Mouse (Mus musculus) intestine, embryonic 14.5 days (tissue): ENCODE measurements around the gene Vat1. TPM values are rescaled to one million over a fixed set of nuclear protein-coding genes. Genes with fewer than 3 reads are reported as not detected.
"Not testable (repeated sequence)": the region's sequence is repeated elsewhere in the genome, so short reads cannot be mapped to it uniquely, and the experiment has no call there.

Experiments
- ATAC-seq: fragments of 200-750 bp; cut with Nextera tagmentation; replicated peaks from 2 replicates; pipeline ENCODE4 v1.8.0; 2017; ENCODE audit warnings: low read depth, moderate number of reproducible peaks, moderate TSS enrichment, moderate library complexity; ENCODE audit not compliant: low FRiP score, low TSS enrichment
- DNase-seq: peaks from one replicate; pipeline ENCODE4 v3.0.0-alpha.2; 2018; ENCODE audit warnings: low spot score
- H3K27ac ChIP-seq: fragments of 300-500 bp; sonication (generic); 2 replicates; pipeline ENCODE4 v1.5.1; 2014; ENCODE audit warnings: low read depth, mild to moderate bottlenecking, control low read depth
- H3K27me3 ChIP-seq: fragments of 300-500 bp; sonication (generic); replicated peaks from 2 replicates; pipeline ENCODE4 v1.6.1; 2014; ENCODE audit warnings: low read length, control low read depth; ENCODE audit not compliant: control insufficient read depth, insufficient read depth
- H3K36me3 ChIP-seq: fragments of 300-500 bp; sonication (generic); 2 replicates; pipeline ENCODE4 v1.6.1; 2014; ENCODE audit warnings: low read length, control low read depth; ENCODE audit not compliant: control insufficient read depth, insufficient read depth
- H3K4me1 ChIP-seq: fragments of 300-500 bp; sonication (generic); replicated peaks from 2 replicates; pipeline ENCODE4 v1.6.1; 2014; ENCODE audit warnings: low read length, control low read depth, mixed read lengths; ENCODE audit not compliant: control insufficient read depth, insufficient read depth
- H3K4me2 ChIP-seq: fragments of 300-500 bp; sonication (generic); 2 replicates; pipeline ENCODE4 v1.6.1; 2014; ENCODE audit warnings: low read length
- H3K4me3 ChIP-seq: fragments of 300-500 bp; sonication (generic); 2 replicates; pipeline ENCODE4 v1.5.1; 2014; ENCODE audit warnings: low read depth, low read length, control low read depth, mixed read lengths
- H3K9ac ChIP-seq: fragments of 300-500 bp; sonication (generic); 2 replicates; pipeline ENCODE4 v1.6.1; 2014; ENCODE audit warnings: mild to moderate bottlenecking, low read length
- H3K9me3 ChIP-seq: fragments of 300-500 bp; sonication (generic); 2 replicates; pipeline ENCODE4 v1.6.1; 2016; ENCODE audit warnings: low read length, control low read depth; ENCODE audit not compliant: control insufficient read depth
- WGBS: fragments of 180-500 bp; shearing (Covaris S2); extraction: QIAGEN DNeasy Blood & Tissue Kit; methylation state at CpG from one replicate; pipeline ENCODE4 v1.1.7; 2014; 5-methylcytosine and 5-hydroxymethylcytosine counted together
- polyA plus RNA-seq: library from polyadenylated mRNA; unstranded; fragments of >200 nt; fragmentation: Nextera tagmentation; extraction: Ambion mirVana; gene quantifications from 2 replicates; pipeline ENCODE4 v1.2.1, GENCODE M21; 2014

Vat1 gene
- polyA plus RNA-seq, 1 experiment from 2014 or later: 60.0 TPM

- Histone ChIP-seq H3K4me2 (no peak overlapping the region), H3K36me3 (no peaks in the 10 kb centered on the region), H3K27me3 (no peaks in the 10 kb centered on the region), H3K9me3 (no peaks in the 10 kb centered on the region), H3K4me1 (peaks cover 5% of the 10 kb centered on the region; the same call in 1 of the 2 replicates), H3K4me3 (no peak overlapping the region), H3K27ac (no peak overlapping the region; the same call in 1 of the 2 replicates), H3K9ac (no peak overlapping the region)
- ATAC-seq (no peak), DNase-seq (no peak)
- 13% methylated on average over 6 of the region's 6 CpGs for WGBS
These were observed 14.9 kb upstream of the Vat1 start for GRCm38 (mm10) chr11:101480912-101481311.

GRCm38 (mm10) chr11:101479171-101479635, 13.2 kb upstream of the Vat1 start:
- no peak overlapping the region for H3K9ac ChIP-seq
- H3K9me3 ChIP-seq: no peaks in the 10 kb centered on the region
- H3K4me1 ChIP-seq: peaks cover 5% of the 10 kb centered on the region; the same call in 1 of the 2 replicates
- peak overlapping the region; percentile 18 for H3K4me2 ChIP-seq
- H3K27me3 ChIP-seq: no peaks in the 10 kb centered on the region
- no peak for DNase-seq
- H3K4me3 ChIP-seq: no peak overlapping the region
- ATAC-seq: no peak
- no peak overlapping the region for H3K27ac ChIP-seq
- 14% methylated on average over 18 of the region's 18 CpGs for WGBS
- no peaks in the 10 kb centered on the region for H3K36me3 ChIP-seq

GRCm38 (mm10) chr11:101477552-101478211, 11.7 kb upstream of the Vat1 start:
- Histone ChIP-seq H3K4me3 (no peak overlapping the region), H3K4me2 (no peak overlapping the region), H3K4me1 (peaks cover 5% of the 10 kb centered on the region; the same call in 1 of the 2 replicates), H3K27me3 (no peaks in the 10 kb centered on the region), H3K36me3 (no peaks in the 10 kb centered on the region), H3K27ac (no peak overlapping the region), H3K9ac (no peak overlapping the region), H3K9me3 (no peaks in the 10 kb centered on the region)
- DNase-seq (no peak), ATAC-seq (0 out of 2 replicates have a peak, but pooled peaks have one; percentile 26)
- WGBS: 67% methylated on average over 10 of the region's 10 CpGs

- H3K27ac ChIP-seq: no peak overlapping the region
These were observed 11.1 kb upstream of the Vat1 start for GRCm38 (mm10) chr11:101477194-101477551.

GRCm38 (mm10) chr11:101476361-101476760, 10.3 kb upstream of the Vat1 start:
- 86% methylated on average over 4 of the region's 4 CpGs for WGBS
- H3K27me3 ChIP-seq, ATAC-seq, H3K4me1 ChIP-seq, H3K9me3 ChIP-seq, H3K9ac ChIP-seq, H3K4me3 ChIP-seq, H3K36me3 ChIP-seq, H3K4me2 ChIP-seq, DNase-seq, H3K27ac ChIP-seq: not testable (repeated sequence)

More at GRCm38 (mm10) chr11:101477194-101477551, 11.1 kb upstream of the Vat1 start:
- H3K4me1 ChIP-seq: peaks cover 5% of the 10 kb centered on the region; the same call in 1 of the 2 replicates
- WGBS: 59% methylated on average over 4 of the region's 4 CpGs
- no peaks in the 10 kb centered on the region for H3K27me3 ChIP-seq
- H3K4me3 ChIP-seq: no peak overlapping the region
- H3K4me2 ChIP-seq: no peak overlapping the region
- no peak overlapping the region for H3K9ac ChIP-seq
- ATAC-seq (no peak), DNase-seq (no peak)
- H3K9me3 ChIP-seq: no peaks in the 10 kb centered on the region
- no peaks in the 10 kb centered on the region for H3K36me3 ChIP-seq

- no peak overlapping the region for H3K9ac ChIP-seq
- WGBS: 69% methylated on average over 5 of the region's 5 CpGs
- H3K36me3 ChIP-seq: no peaks in the 10 kb centered on the region
- H3K4me3 ChIP-seq: no peak overlapping the region
- no peak for ATAC-seq
- no peak for DNase-seq
- H3K9me3 ChIP-seq: no peaks in the 10 kb centered on the region
- H3K4me2 ChIP-seq: no peak overlapping the region
- H3K27ac ChIP-seq: no peak overlapping the region
- no peaks in the 10 kb centered on the region for H3K27me3 ChIP-seq
- H3K4me1 ChIP-seq: no peaks in the 10 kb centered on the region
These were observed 8.3 kb upstream of the Vat1 start for GRCm38 (mm10) chr11:101474298-101474697.

- not testable (repeated sequence) for H3K27ac ChIP-seq, H3K4me3 ChIP-seq, ATAC-seq, H3K27me3 ChIP-seq, H3K9ac ChIP-seq, H3K36me3 ChIP-seq, H3K4me2 ChIP-seq, DNase-seq, H3K4me1 ChIP-seq, H3K9me3 ChIP-seq
- 75% methylated on average over 1 of the region's 1 CpGs for WGBS
These were observed 7.7 kb upstream of the Vat1 start for GRCm38 (mm10) chr11:101473686-101474085.

GRCm38 (mm10) chr11:101472336-101472735, 6.3 kb upstream of the Vat1 start:
- Histone ChIP-seq H3K36me3 (no peaks in the 10 kb centered on the region), H3K27me3 (no peaks in the 10 kb centered on the region), H3K9ac (no peak overlapping the region), H3K4me3 (no peak overlapping the region), H3K9me3 (no peaks in the 10 kb centered on the region), H3K27ac (no peak overlapping the region), H3K4me1 (peaks cover 6% of the 10 kb centered on the region; the same call in 1 of the 2 replicates), H3K4me2 (no peak overlapping the region)
- DNase-seq (no peak), ATAC-seq (no peak)
- 52% methylated on average over 7 of the region's 7 CpGs for WGBS

GRCm38 (mm10) chr11:101471926-101472325, 5.9 kb upstream of the Vat1 start:
- Histone ChIP-seq H3K36me3 (no peaks in the 10 kb centered on the region), H3K9ac (no peak overlapping the region), H3K27me3 (no peaks in the 10 kb centered on the region), H3K4me3 (no peak overlapping the region), H3K4me1 (peaks cover 7% of the 10 kb centered on the region; the same call in 1 of the 2 replicates), H3K27ac (no peak overlapping the region), H3K9me3 (no peaks in the 10 kb centered on the region), H3K4me2 (no peak overlapping the region)
- DNase-seq (no peak), ATAC-seq (no peak)
- WGBS: 59% methylated on average over 3 of the region's 3 CpGs
